10 mouse cellular contexts compared by ENCODE assay signal in the genomic region with DNA sequence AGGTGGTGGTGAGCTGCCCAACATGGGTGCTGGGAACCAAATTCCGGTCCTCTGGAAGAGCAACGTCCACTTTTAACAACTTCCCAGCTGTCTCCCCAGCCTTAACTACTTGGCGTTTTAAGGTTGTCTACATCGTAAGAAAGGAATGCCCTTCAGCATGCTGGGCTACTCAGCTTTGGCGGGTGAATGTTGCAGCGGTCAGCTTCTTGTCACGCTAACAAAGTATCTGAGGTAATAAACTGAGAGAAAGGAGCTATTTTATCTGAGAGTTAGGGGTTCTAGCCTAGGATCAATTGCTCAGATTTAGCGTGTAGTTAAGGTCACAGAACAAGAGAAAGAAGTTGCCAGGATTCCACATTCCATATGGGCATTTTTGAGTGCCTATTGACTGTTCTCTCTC. TPM values are rescaled to one million over a fixed set of nuclear protein-coding genes. Genes with fewer than 3 reads are reported as not detected.
DNase-seq lines count a peak whose midpoint lies in the region; ATAC-seq and TF ChIP-seq lines count a peak whose summit lies in the region.
"Had no signal": no experiment of that assay in that cellular context is flagged by ENCODE, and none has a peak within 500 bp of the region (broad histone marks: within the 10 kb centered on the region; RNA-seq: fewer than 3 reads in every experiment).

No protein-coding gene starts in this region.

- H3K36me3 ChIP-seq in embryonic facial prominence, embryonic 12.5 days = no peaks in the 10 kb centered on the region
- H3K36me3 ChIP-seq in embryonic facial prominence, embryonic 10.5 days (replicated peaks) = peaks cover 19% of the 10 kb centered on the region
- peaks cover 8% of the 10 kb centered on the region for H3K36me3 ChIP-seq in myocyte (ENCODE audit: control insufficient read depth, insufficient read depth)
- H3K36me3 ChIP-seq: liver, embryonic 13.5 days had no signal

- H3K27ac ChIP-seq in embryonic facial prominence, embryonic 12.5 days = peak overlapping the region; percentile 82
- no peak overlapping the region for H3K27ac ChIP-seq in embryonic facial prominence, embryonic 10.5 days (replicated peaks)
- peak overlapping the region; percentile 86 for H3K27ac ChIP-seq in layer of hippocampus, adult 2 months
- H3K27ac ChIP-seq: liver, embryonic 13.5 days had no signal

- no peak overlapping the region for H3K4me2 ChIP-seq in embryonic facial prominence, embryonic 12.5 days (replicated peaks)
- H3K4me2 ChIP-seq in myocyte (ENCODE audit: low read depth) = peak overlapping the region; percentile 35
- H3K4me2 ChIP-seq: liver, embryonic 13.5 days had no signal

- H3K9me3 ChIP-seq in embryonic facial prominence, embryonic 12.5 days = no peaks in the 10 kb centered on the region
- no peaks in the 10 kb centered on the region for H3K9me3 ChIP-seq in embryonic facial prominence, embryonic 10.5 days
- H3K9me3 ChIP-seq: liver, embryonic 13.5 days had no signal

- peaks cover 9% of the 10 kb centered on the region; the same call in 1 of the 2 replicates for H3K4me1 ChIP-seq in embryonic facial prominence, embryonic 12.5 days
- peaks cover 5% of the 10 kb centered on the region; the same call in 1 of the 2 replicates for H3K4me1 ChIP-seq in embryonic facial prominence, embryonic 10.5 days
- H3K4me1 ChIP-seq: liver, embryonic 13.5 days had no signal

- no peak for ATAC-seq in embryonic facial prominence, embryonic 12.5 days (ENCODE audit: insufficient number of reproducible peaks, insufficient read depth, low FRiP score, low TSS enrichment)

- H3ac ChIP-seq in myocyte (ENCODE audit: control insufficient read depth, insufficient read length) = no peak overlapping the region

- H3K4me3 ChIP-seq in embryonic facial prominence, embryonic 12.5 days = no peak overlapping the region
- H3K4me3 ChIP-seq in embryonic facial prominence, embryonic 10.5 days = no peak overlapping the region
- H3K4me3 ChIP-seq in layer of hippocampus, adult 2 months = no peak overlapping the region
- H3K4me3 ChIP-seq in myocyte = no peak overlapping the region
- H3K4me3 ChIP-seq: liver, embryonic 13.5 days had no signal

- WGBS in embryonic facial prominence, embryonic 12.5 days = 86% methylated on average over 8 of the region's 8 CpGs
- 91% methylated on average over 8 of the region's 8 CpGs for WGBS in embryonic facial prominence, embryonic 10.5 days

- TF ChIP-seq CTCF in layer of hippocampus, adult 2 months (conservative IDR thresholded peaks at IDR 0.05) = no peak

- H3K27me3 ChIP-seq in embryonic facial prominence, embryonic 12.5 days = no peaks in the 10 kb centered on the region
- no peaks in the 10 kb centered on the region for H3K27me3 ChIP-seq in embryonic facial prominence, embryonic 10.5 days (replicated peaks; ENCODE audit: low read depth, poor library complexity, severe bottlenecking)
- no peaks in the 10 kb centered on the region for H3K27me3 ChIP-seq in myocyte (ENCODE audit: control insufficient read depth, insufficient read depth, insufficient read length)
- H3K27me3 ChIP-seq: liver, embryonic 13.5 days had no signal

- no peak for DNase-seq in embryonic facial prominence, embryonic 10.5 days (ENCODE audit: low spot score)
- no peak for DNase-seq in layer of hippocampus, adult 2 months (ENCODE audit: low spot score in 2 of 2)
- DNase-seq in layer of hippocampus, postnatal 36 days = no peak
- DNase-seq in heart, postnatal 4 days = peak; percentile 19
- no peak for DNase-seq in retina, postnatal 1 day
- no peak for DNase-seq in layer of hippocampus, adult 11-12 months (ENCODE audit: low spot score)
- DNase-seq: liver, embryonic 13.5 days; thymus, postnatal 4 days had no signal

- peaks cover 4% of the 10 kb centered on the region for H3K79me2 ChIP-seq in myocyte (ENCODE audit: control insufficient read depth, insufficient read depth)

- H3K9ac ChIP-seq in embryonic facial prominence, embryonic 12.5 days = no peak overlapping the region
- H3K9ac ChIP-seq: liver, embryonic 13.5 days had no signal

- TF ChIP-seq POLR2A in myocyte (IDR thresholded peaks at IDR 0.05; ENCODE audit: insufficient read length, low read depth) = no peak

TF ChIP-seq in myocyte, 11 proteins besides CTCF, POLR2A, EP300 and RAD21:
- peak in 2 of 3 experiments; percentile 10 to 46 for TF ChIP-seq MYOD1 (IDR thresholded peaks at IDR 0.05; ENCODE audit: control insufficient read depth in 1 of 3, insufficient read length in 2 of 3, low read depth in 2 of 3)
- TF ChIP-seq SRF (IDR thresholded peaks at IDR 0.05; ENCODE audit: control insufficient read depth, insufficient read length, low read depth) = no peak

RNA-seq across cellular contexts. Expression of gene Txndc2, which starts 59.4 kb away (rescaled TPM):
- polyA plus RNA-seq in embryonic facial prominence, embryonic 12.5 days (2016; fragmentation: Nextera tagmentation; extraction: Ambion mirVana) = 0.14 TPM in 1 of 2 replicates, not detected in the other
- 0.07 TPM in 1 of 2 replicates, not detected in the other for polyA plus RNA-seq in embryonic facial prominence, embryonic 10.5 days (2016; fragmentation: Nextera tagmentation; extraction: Ambion mirVana)
- total RNA-seq in layer of hippocampus, adult 2 months (2021) = not detected
- not detected for total RNA-seq in layer of hippocampus, postnatal 36 days (2021)
- under 1 TPM; 0.14 to 0.47 TPM for total RNA-seq in heart, postnatal 4 days (2021)
- 0.04 TPM for polyA plus RNA-seq in myocyte (2012; fragmentation: generic; extraction: Trizol)
- polyA plus RNA-seq: liver, embryonic 13.5 days had no signal
